Mouse (Mus musculus) liver, adult 10 weeks (tissue): ENCODE measurements around the gene Adprhl2. TPM values are rescaled to one million over a fixed set of nuclear protein-coding genes. Genes with fewer than 3 reads are reported as not detected.

Experiments used
- polyA plus RNA-seq: library from polyadenylated mRNA; stranded (reverse); fragments of 350-450 nt; fragmentation: Illumina TruSeq; extraction: RNeasy Lipid Tissue Mini Kit (QIAGEN cat#74804); gene quantifications from one replicate; pipeline ENCODE4 v1.2.3, GENCODE M21; 2014; ENCODE audit warnings: low read depth, low replicate concordance

Adprhl2 gene
- not detected for polyA plus RNA-seq

DNA sequence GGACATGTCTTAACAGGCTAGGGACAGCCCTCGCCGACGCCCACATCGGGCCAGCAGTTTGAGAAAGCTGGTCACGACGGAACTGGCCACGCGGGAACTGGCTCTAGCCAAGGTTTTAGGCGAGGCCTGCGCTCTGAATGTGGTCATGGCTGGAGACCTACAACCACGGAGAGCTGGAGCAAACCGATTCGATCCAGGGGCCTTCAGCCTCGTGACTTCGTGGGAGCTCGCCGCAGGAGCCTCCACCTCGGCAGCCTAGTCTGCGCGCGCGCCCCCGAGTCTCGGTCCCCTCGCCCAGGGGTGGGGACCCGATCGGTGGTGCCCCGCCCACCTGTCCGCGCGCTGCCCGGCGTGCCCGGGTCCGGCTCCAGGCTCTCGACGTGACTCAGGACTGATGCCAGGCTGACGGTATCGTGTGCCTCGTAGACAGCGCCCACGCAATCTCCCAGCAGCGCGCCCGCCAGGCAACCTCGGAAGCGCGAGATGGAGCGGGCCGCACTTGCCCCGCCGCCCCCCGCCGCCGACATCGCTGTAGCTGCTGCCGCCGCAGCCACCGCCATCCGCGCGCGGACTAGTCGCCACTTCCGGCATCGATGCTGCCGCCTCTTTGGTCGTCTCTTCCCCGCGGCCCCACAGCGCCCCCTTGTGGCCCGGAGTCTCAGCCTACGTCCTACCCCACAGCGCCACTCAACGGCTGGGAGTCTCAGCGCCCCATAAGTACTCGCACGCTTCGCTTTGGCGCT, at the start of gene Adprhl2:
TSS of gene Adprhl2 (minus strand) at position 593 of the 743 bp plus-strand sequence.

DNA sequence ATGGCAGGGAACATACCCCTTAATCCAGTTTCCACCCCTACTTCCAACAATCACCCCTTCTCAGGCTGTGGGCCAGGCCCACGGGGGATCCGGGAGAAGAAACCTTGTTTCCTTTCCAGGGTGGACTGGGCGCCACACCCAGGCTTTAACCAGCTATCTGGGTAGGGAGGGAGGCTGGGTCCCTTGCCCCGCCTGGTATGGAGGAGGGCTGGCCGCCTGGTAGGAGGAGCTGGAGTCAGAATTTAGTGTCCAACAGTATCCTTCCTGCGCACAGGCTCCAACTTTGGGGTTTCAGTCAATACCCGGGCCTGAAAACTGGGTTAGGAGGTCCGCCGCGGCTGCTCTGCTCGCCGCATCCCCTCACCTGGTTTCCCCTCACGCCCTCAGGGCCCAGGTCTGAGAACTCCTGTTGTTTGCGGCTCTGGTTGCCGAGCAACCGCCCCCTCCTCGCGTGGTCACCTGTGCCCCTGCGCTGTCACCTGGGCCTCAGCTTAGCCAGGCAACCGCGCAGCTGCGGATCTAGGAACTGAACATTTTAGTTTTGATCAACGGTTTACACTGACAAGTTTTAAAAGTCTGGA, 3.9 kb upstream of the Adprhl2 start, which contains the start of gene Tekt2:
TSS of gene Tekt2 (minus strand) at position 408 of the 581 bp plus-strand sequence.

DNA sequence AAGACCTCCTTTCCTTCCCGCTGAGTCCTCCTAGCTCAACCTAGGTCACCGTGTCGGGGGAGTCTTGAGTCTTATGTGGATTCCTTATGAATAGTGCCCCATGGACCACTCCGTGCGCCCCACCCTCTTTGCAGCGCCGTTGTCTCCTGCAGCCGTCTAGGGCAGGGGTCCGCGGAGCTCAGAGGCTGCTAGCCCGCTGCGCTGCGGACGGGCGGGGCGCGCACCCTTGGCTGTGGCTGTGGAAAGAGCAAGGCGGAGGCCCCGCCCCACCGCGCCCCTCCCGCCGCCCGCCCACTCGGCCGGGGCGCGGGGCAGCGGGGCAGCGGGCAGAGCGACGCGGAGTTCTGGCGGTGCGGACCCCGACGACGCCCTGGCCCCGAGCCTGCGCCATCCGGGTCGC, 35.0 kb downstream of the Adprhl2 start, which contains the start of gene Col8a2:
TSS of gene Col8a2 (plus strand) at position 302 of the 400 bp plus-strand sequence.

Other genes starting within 250 kb of the Adprhl2 start
- 3.5 TPM for gene Lsm10, start 225.1 kb downstream of the Adprhl2 start, polyA plus RNA-seq
- gene Stk40, start 217.7 kb downstream of the Adprhl2 start, polyA plus RNA-seq = 5.1 TPM
- gene Eva1b, start 174.0 kb downstream of the Adprhl2 start, polyA plus RNA-seq = not detected
- 0.21 TPM for gene Sh3d21, start 158.2 kb downstream of the Adprhl2 start, polyA plus RNA-seq
- gene Thrap3, start 118.9 kb downstream of the Adprhl2 start, polyA plus RNA-seq = 76.8 TPM
- 4.0 TPM for gene Map7d1, start 65.4 kb downstream of the Adprhl2 start, polyA plus RNA-seq
- gene Trappc3, start 59.4 kb downstream of the Adprhl2 start, polyA plus RNA-seq = 24.9 TPM
- gene Col8a2, start 34.9 kb downstream of the Adprhl2 start, polyA plus RNA-seq = 0.08 TPM
- gene Tekt2, start 4.0 kb upstream of the Adprhl2 start, polyA plus RNA-seq = not detected
- 4.4 TPM for gene Ago3, start 107.9 kb upstream of the Adprhl2 start, polyA plus RNA-seq
- gene Ago1, start 146.9 kb upstream of the Adprhl2 start, polyA plus RNA-seq = 8.2 TPM
- gene Ago4, start 211.8 kb upstream of the Adprhl2 start, polyA plus RNA-seq = 3.1 TPM
- not detected for gene Clspn, start 235.2 kb upstream of the Adprhl2 start, polyA plus RNA-seq